Mouse (Mus musculus): ENCODE results near the gene Xlr3c. TPM values are rescaled to one million over a fixed set of nuclear protein-coding genes. Genes with fewer than 3 reads are reported as not detected.
"Not testable (repeated sequence)": the region's sequence is repeated elsewhere in the genome, so short reads cannot be mapped to it uniquely, and the experiment has no call there.

Xlr3c gene
- polyA plus RNA-seq, 1 experiment from 2014 or later = not detected

DNA sequence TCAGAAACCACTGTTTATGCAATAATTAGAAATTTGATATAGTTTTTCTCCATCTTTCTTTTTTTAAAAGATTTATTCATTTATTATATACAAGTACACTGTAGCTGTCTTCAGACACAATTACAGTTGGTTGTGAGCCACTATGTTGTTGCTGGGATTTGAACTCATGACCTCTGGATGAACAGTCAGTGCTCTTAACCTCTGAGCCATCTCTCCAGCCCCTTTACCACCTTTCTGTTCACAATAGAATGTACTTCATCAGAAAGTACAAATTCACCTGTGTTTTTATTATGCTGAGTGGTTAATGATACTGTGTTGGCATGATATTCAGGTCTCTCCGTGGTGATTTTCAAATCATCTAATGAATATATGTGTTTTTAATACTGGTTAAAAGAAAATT, 39.8 kb downstream of the Xlr3c start:
- 50% methylated on average over 1 of the region's 1 CpGs for WGBS
- no peak overlapping the region for H3K9ac ChIP-seq (ENCODE audit: low read length)
- H3K4me2 ChIP-seq (ENCODE audit: low read depth, low read length) = no peak overlapping the region
- H3K4me3 ChIP-seq (ENCODE audit: low read length) = no peak overlapping the region
- no peak overlapping the region for H3K27ac ChIP-seq (ENCODE audit: low read length)
- no peaks in the 10 kb centered on the region for H3K4me1 ChIP-seq (replicated peaks; ENCODE audit: control insufficient read depth, insufficient read depth, low read length)
- no peak for ATAC-seq (ENCODE audit: low read depth)
- H3K9me3 ChIP-seq (ENCODE audit: control insufficient read depth, low read length) = no peaks in the 10 kb centered on the region
- H3K27me3 ChIP-seq (ENCODE audit: control insufficient read depth, insufficient read depth, low read depth, low read length) = no peaks in the 10 kb centered on the region
- no peaks in the 10 kb centered on the region for H3K36me3 ChIP-seq (ENCODE audit: control insufficient read depth, insufficient read depth, low read length)

DNA sequence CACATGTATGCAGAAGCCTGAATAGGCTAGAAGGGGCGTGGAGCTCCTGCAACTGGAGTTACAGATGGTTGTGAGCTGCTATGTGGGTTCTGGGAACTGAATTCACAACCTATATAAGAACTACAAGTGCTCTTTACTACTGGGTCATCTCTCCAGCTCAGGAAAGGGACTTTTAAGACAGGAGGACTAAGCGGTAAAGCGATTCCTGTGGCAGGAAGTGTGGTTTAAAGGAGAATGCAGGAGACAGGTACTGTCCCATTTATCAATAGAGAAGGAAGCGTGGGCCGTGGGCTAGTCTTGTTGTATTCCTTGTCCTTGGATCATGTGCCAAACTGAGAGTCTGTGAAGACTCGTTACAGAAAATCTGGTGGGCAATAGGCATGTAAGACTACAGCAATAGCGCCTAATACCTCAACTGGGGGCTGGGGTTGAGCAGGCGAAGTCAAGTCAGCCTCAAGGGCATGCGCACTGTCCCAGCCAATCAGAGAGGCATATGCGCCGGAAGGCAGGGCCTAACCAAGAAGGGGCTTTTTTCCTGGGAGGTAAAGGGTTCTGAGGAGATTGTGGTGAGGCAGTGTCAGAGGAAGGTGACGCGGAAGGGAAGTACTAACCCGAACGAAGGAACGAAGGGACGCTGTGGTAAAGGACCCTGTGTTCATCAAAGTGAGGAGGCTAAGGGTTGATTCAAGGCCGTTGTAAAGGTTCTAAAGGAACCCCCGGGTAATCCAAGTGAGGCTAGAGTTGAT, 51.2 kb downstream of the Xlr3c start, which contains the start of gene Xlr4b:
Xlr4b (plus strand) TSS at position 515 of the 746 bp plus-strand sequence.
- H3K4me2 ChIP-seq (ENCODE audit: low read depth, low read length); ATAC-seq (ENCODE audit: low read depth): not testable (repeated sequence)
- WGBS = 71% methylated on average over 15 of the region's 19 CpGs

More for the DNA sequence above, 51.2 kb downstream of the Xlr3c start, which contains the start of gene Xlr4b:
- H3K36me3 ChIP-seq (ENCODE audit: control insufficient read depth, insufficient read depth, low read length); H3K4me1 ChIP-seq (replicated peaks; ENCODE audit: control insufficient read depth, insufficient read depth, low read length); H3K27me3 ChIP-seq (ENCODE audit: control insufficient read depth, insufficient read depth, low read depth, low read length); H3K9me3 ChIP-seq (ENCODE audit: control insufficient read depth, low read length); H3K4me3 ChIP-seq (ENCODE audit: low read length); H3K9ac ChIP-seq (ENCODE audit: low read length); H3K27ac ChIP-seq (ENCODE audit: low read length): not testable (repeated sequence)

Other genes starting within 250 kb of the Xlr3c start
- not detected in 2 replicates for gene Pnma5, start 228.3 kb downstream of the Xlr3c start, polyA plus RNA-seq (2015; fragmentation: Nextera tagmentation; extraction: Ambion mirVana)
- 0.10 and 0.15 TPM in 2 replicates for gene Pnma3, start 200.6 kb downstream of the Xlr3c start, polyA plus RNA-seq (2015; fragmentation: Nextera tagmentation; extraction: Ambion mirVana)
- gene Xlr4a, start 182.9 kb downstream of the Xlr3c start, polyA plus RNA-seq (2015; fragmentation: Nextera tagmentation; extraction: Ambion mirVana) = 1.6 and 2.7 TPM in 2 replicates
- gene Xlr3a, start 168.3 kb downstream of the Xlr3c start, polyA plus RNA-seq (2015; fragmentation: Nextera tagmentation; extraction: Ambion mirVana) = 2.4 and 4.6 TPM in 2 replicates
- gene Gm14685, start 148.3 kb downstream of the Xlr3c start, polyA plus RNA-seq (2015; fragmentation: Nextera tagmentation; extraction: Ambion mirVana) = not detected in 2 replicates
- gene Xlr5b, start 116.6 kb downstream of the Xlr3c start, polyA plus RNA-seq (2015; fragmentation: Nextera tagmentation; extraction: Ambion mirVana) = not detected in 2 replicates
- not detected in 2 replicates for gene DXBay18, start 115.9 kb downstream of the Xlr3c start, polyA plus RNA-seq (2015; fragmentation: Nextera tagmentation; extraction: Ambion mirVana)
- not detected in 2 replicates for gene Spin2d, start 88.4 kb downstream of the Xlr3c start, polyA plus RNA-seq (2015; fragmentation: Nextera tagmentation; extraction: Ambion mirVana)
- gene Xlr3b, start 73.2 kb downstream of the Xlr3c start, polyA plus RNA-seq (2015; fragmentation: Nextera tagmentation; extraction: Ambion mirVana) = 8.4 and 10.6 TPM in 2 replicates
- gene Xlr4b, start 51.1 kb downstream of the Xlr3c start, polyA plus RNA-seq (2015; fragmentation: Nextera tagmentation; extraction: Ambion mirVana) = 0.65 and 1.3 TPM in 2 replicates
- 10.5 TPM in 2 replicates for gene F8a, start 37.1 kb downstream of the Xlr3c start, polyA plus RNA-seq (2015; fragmentation: Nextera tagmentation; extraction: Ambion mirVana)
- gene Xlr4c, start 22.3 kb downstream of the Xlr3c start, polyA plus RNA-seq (2015; fragmentation: Nextera tagmentation; extraction: Ambion mirVana) = 0.24 and 0.83 TPM in 2 replicates
- gene Xlr5a, start 27.6 kb upstream of the Xlr3c start, polyA plus RNA-seq (2015; fragmentation: Nextera tagmentation; extraction: Ambion mirVana) = 0.24 TPM in 1 of 2 replicates, not detected in the other
- not detected in 2 replicates for gene Xlr5c, start 27.6 kb upstream of the Xlr3c start, polyA plus RNA-seq (2015; fragmentation: Nextera tagmentation; extraction: Ambion mirVana)
- not detected in 2 replicates for gene Gm45015, start 71.5 kb upstream of the Xlr3c start, polyA plus RNA-seq (2015; fragmentation: Nextera tagmentation; extraction: Ambion mirVana)
- 12.9 and 13.8 TPM in 2 replicates for gene Zfp275, start 77.2 kb upstream of the Xlr3c start, polyA plus RNA-seq (2015; fragmentation: Nextera tagmentation; extraction: Ambion mirVana)
- not detected in 2 replicates for gene Gm18336, start 133.3 kb upstream of the Xlr3c start, polyA plus RNA-seq (2015; fragmentation: Nextera tagmentation; extraction: Ambion mirVana)
- 0.13 and 0.14 TPM in 2 replicates for gene Zfp92, start 145.7 kb upstream of the Xlr3c start, polyA plus RNA-seq (2015; fragmentation: Nextera tagmentation; extraction: Ambion mirVana)
- not detected in 2 replicates for gene Trex2, start 170.0 kb upstream of the Xlr3c start, polyA plus RNA-seq (2015; fragmentation: Nextera tagmentation; extraction: Ambion mirVana)
- gene Haus7, start 193.7 kb upstream of the Xlr3c start, polyA plus RNA-seq (2015; fragmentation: Nextera tagmentation; extraction: Ambion mirVana) = 54.2 and 54.4 TPM in 2 replicates
- gene Bgn, start 218.2 kb upstream of the Xlr3c start, polyA plus RNA-seq (2015; fragmentation: Nextera tagmentation; extraction: Ambion mirVana) = 206 and 225 TPM in 2 replicates
- 0.11 TPM in 1 of 2 replicates, not detected in the other for gene Atp2b3, start 237.7 kb upstream of the Xlr3c start, polyA plus RNA-seq (2015; fragmentation: Nextera tagmentation; extraction: Ambion mirVana)

Data from lung, embryonic 16.5 days (tissue).